Mouse (Mus musculus) small intestine, adult 2 months (tissue): ENCODE data around the gene Wnk2.

Source experiments
- CTCF ChIP-seq: fragments of 200-500 bp; IDR thresholded peaks from 2 replicates; pipeline ENCODE4 v1.5.1; 2012; ENCODE audit warnings: low read depth, mild to moderate bottlenecking, control low read depth, inconsistent platforms, low read length, moderate library complexity, mixed read lengths; ENCODE audit not compliant: insufficient replicate concordance, insufficient read length; ENCODE audit errors: extremely low read depth
- POLR2A ChIP-seq: fragments of 200-500 bp; IDR thresholded peaks from 2 replicates; pipeline ENCODE4 v1.6.1; 2012; ENCODE audit warnings: low read depth, mild to moderate bottlenecking, control low read depth, inconsistent platforms, low read length, moderate library complexity

- no peak for TF ChIP-seq POLR2A
- TF ChIP-seq CTCF: no peak
These were observed at the start of gene Wnk2 for GRCm38 (mm10) chr13:49147858-49148226.
